Mouse (Mus musculus) monocyte, adult 2 months (primary cell): ENCODE measurements around the gene 4933430I17Rik.
"Not testable (repeated sequence)": the region's sequence is repeated elsewhere in the genome, so short reads cannot be mapped to it uniquely, and the experiment has no call there.

Source experiments
- DNase-seq, 2 experiments: peaks; one replicate each; pipeline ENCODE4 v3.0.0; 2022; ENCODE audit warnings: low spot score in 2 of 2, low read depth in 1 of 2

The 4933430I17Rik gene

DNA sequence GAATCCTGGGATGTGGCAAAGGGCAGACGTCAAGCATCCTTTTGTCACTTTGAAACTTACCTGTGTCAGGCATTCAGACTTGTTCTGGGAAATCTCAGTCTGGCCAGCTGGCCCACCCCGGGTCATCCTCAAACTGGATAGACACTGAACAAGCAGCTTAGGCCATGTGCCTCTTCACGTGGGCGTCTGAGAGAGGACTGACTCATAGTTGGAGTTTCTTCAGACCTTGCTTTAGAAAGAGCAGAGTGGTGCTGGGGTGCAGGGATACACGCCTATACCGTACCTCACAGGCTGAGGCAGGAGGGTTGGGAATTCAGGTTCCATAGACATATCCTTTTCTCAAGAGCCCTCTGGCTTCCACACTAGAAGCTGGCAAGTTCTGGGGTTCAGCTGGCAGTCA, 18.6 kb downstream of the 4933430I17Rik start:
- DNase-seq = no peak

DNA sequence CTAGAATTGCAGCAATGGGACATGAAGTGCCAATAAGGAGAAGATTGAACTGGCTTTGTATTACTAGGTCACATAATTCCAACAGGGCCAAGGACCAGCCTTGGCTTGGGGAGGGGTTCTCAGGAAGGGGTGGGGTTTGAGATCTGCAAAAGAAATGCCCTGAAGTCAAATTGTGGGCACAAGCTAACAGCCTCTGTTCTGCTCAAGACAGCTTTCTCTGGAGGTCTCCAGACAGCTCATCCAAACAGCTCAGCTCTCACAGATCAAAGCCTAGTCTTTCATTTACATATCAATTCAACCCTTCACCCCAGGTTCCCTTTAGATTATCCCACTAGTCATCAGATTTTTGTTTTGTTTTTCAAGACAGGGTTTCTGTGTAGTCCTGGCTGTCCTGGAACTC, 19.6 kb downstream of the 4933430I17Rik start:
- DNase-seq = no peak

DNA sequence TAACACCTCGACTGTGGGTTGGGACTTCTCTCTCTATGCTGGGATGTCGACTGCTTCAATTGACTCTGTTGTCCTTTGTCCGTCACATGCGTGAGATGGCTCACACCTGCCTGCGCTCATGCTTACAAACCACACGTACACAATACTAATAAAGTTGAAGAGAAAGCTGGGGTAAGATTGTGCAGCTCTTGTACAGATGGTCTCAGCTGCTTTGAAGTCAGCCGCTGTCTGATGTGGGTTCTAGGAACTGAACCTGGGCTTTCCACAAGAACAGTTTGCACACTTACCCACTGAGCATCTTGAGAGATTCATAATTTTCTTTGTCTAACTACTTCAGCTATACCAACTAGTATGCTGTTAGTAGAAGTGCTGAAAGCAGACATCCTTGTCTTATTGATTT, 26.8 kb downstream of the 4933430I17Rik start:
- DNase-seq = no peak

DNA sequence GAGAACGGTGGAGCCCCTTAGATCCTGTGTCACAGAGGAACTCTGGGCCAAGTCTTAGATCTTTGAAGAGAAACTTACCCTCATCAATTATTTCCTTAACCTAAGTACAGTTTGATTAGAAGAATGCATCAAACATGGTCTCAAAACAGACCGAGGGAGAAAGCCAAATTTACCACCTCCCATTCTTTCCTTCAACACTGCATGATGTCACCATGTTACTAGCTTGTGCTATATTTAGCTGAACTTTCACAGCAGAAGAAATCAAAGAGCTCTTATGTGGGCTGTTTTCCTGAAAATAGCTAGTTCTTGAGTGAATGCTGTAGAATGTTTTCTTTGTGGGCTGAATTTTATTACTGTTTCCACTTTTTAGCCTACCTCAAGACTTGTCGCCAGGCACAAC, 32.3 kb downstream of the 4933430I17Rik start:
- DNase-seq = no peak

DNA sequence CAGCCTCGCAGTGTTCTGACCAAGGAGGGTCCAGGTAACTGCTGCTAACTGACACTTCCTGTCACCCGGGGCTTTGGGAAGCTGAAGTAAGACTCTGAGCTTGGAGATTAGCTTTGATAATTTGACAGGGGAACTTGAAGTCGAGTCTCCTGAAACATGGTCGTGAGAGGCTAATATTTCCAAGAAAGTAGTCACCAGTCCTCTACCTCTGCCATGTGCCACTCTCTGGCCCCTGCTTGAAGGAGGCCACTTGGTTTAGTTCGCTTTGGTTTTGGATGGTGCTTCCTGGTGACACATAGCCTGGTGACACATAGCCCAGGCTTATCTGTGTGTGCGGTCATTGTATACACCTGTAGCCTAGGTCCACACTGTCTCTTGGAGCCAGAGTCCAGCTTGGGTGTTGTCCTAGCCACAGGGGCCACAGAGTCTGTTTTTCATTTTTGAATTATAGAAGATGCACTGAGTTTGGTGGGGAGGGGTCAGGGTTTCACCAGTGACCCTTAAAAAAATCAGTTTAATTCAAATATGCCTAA, 34.7 kb downstream of the 4933430I17Rik start, which contains the start of gene Rgs3:
Gene Rgs3, plus strand, starts transcription at position 51 of the 533 bp plus-strand sequence.
- DNase-seq = no peak

DNA sequence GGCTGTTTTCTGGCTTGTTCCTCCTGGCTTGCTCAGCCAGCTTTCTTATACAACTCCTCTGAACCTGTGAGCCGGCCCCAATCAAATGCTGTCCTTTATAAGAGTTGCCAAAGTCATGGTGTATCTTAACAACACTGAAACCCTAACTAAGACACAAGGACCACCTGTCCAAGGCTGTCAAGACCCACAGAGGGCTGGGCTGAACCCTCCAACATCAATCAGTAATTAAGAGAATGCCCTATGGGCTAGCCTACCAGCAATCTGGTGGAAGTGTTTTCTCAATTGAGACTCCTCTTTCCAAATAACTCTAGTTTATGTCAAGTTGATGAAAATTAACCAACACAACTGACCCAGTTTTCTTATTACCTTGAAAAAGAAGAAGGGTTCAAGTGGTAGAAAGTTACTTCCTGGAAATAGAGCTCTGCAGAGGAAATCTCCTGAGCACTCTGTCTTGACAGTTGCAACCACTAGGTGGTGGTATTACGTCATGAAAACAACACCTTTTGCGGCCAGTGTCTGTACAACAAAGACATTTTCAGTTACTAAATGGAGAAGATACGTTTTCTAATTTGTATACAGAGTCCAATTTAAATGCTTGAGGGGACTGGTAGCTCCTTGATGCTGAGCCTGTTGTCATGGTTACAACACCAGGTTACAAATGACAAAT, 35.9 kb downstream of the 4933430I17Rik start:
- peak; percentile 32 to 56 for DNase-seq

DNA sequence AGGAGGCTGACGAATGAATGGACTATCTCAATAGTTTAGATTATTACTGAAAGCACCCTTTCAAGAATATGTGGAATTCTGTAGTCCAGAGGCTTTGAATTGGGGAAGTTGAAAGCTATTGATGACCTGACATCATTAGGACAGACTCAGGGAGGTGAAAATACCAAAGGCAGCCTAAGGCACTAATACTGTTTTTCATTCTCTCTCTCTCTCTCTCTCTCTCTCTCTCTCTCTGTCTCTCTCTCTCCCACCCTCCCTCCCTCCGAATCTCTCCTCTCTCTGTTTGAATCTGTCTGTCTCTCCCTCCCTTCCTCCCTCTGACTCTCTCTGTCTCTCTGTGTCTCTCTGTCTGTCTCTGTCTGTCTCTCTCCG, 36.4 kb downstream of the 4933430I17Rik start:
- no peak for DNase-seq

DNA sequence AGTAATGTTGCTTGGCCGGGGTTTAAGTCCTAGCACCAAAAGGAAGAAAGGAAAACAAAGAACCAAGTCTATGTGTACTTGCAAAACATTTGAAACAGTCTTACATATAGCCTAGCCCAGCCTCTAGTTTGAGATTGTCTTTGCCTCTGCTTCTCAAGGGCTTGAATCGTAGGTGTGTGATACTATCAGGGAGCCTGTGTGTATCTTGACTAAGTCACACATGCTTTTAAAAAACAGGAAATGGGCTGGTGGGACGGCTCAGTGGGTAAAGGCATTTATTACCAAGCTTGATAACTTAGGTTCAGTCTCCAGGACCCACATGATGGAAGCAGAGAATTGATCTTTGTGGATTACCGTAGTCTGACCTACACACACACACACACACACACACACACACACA, 36.8 kb downstream of the 4933430I17Rik start:
- DNase-seq = no peak

DNA sequence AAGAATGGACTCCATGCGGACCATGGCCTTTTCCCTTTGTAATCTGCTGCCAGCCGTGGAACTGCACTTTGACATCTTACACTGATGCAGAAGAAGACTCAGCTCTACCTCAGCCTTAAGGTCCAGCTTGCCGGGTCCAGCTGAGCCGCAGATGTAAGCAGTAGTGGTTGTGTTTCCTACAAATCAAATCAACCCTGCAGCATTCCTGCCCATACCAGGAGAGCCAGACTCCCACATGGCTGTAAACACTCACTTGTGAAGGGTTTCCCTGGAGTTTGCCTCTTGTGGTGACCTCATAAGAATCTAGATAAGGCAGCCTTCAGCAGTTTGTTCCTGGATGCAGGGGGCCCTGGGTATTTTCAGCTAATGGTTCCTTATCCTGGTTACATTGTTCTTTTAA, 41.4 kb downstream of the 4933430I17Rik start:
- DNase-seq = no peak

DNA sequence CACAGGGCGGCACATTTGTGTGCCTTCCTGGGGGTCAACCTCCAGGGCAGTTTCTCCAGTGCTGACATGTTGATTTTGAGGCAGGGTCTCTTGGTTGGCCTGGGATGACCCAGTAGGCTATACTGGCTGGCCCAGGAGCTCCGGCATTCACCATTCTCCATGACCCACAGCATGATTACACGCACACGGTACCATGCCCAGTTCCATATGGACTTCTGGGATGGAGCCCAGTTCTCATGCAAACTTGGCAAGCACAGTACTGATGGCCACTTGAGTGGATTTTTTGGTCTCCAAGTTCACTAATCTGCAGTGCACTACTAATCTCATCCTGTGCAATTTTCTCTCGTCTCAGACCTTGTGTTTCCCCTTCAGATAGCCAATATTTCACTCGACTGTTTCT, 42.5 kb downstream of the 4933430I17Rik start:
- no peak for DNase-seq

DNA sequence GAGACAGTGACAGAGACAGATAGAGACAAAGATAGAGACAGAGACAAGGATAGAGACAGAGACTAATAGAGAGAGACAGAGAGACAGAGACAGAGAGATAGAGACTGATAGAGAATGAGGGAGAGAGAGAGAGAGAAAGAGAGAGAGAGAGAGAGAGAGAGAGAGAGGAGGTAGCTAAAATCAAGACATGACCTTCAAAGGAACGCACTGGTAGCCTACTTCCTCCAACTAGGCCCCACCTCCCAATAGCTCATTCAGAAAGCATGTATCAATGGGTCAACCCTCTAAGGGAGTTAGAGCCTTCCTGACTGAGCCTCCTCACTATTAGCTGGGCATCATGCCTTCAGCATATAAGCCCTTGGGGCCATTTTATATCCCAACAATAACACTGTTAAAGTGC, 43.2 kb downstream of the 4933430I17Rik start:
- DNase-seq = no peak

DNA sequence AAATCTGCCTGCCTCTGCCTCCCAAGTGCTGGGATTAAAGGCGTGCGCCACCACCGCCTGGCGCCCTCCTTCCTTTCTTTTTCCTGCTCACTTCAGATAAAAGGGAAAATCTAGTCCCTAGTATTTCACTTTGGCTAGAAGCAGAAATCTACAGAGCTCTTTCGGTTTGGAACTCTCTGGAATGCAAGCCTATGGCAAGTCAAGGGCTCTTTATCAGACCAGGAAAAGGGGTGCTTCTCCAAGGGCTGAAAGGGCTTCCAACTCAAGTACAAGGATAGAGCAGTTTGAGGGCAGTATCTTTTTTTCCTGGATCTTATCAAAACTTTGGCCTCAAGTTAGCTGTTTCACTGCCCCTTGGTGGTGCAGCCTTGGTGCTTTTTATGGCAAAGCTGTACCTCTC, 44.4 kb downstream of the 4933430I17Rik start:
- no peak for DNase-seq

DNA sequence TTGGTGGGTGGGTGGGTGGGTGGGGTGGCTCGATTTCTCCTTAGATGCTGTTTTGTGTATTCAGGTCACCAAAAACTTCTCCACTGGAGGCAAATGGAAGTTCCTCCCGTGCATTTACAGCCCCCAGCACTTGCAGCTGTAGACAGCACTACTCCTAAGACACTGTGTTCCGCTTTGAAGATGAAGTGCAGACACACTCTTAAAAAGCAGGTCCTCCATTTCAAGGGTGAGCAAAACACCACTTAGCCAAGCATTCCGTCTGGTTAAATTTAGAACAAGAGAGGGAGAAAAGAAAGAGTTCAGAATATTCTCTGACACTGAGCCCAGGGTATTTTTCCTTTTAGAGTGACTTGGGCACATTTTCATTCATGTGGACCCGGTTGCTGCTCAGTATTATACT, 44.9 kb downstream of the 4933430I17Rik start:
- no peak for DNase-seq

DNA sequence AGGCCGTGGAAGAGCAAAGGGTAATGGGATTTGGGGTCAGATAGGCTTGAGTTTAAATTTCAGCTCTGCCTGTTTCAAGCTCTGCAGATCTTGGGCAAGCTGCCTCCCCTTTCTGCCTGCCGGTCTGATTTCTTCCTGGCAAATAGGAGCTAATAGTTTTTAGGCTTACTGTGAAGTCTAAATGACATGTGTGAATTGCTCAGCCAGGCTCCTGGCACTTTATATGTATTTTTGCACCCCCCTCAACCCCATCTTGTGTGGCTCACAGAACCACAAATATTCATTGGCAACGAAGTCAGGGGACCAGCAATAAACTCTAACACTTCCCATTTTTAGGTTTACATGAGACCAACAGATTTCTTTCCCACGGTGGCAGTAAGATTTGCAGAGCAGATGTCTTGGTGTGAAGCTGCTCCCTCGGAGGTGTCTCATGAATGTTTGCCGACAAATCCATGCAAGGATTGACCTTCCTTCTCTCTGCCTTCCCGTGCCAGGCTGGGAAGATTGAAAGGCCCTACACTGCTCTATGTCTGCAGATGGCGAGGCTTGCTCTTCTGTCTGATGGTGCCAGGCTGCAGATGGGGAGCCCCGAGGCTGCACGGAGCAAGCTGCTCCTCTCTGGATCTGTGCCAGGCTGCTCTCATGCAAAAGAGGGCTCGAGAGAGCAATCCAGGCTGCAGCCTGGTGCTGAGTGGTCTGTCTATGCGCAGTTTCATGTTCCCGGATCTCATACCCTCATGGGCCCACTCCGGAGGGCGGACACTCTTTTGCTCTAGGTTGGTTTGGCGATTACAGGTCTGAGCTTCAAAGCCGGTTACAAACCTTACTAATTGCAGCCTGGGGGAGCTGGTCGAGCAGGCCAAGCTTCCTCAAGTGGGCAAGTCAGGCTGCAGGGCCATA, 57.4 kb downstream of the 4933430I17Rik start:
- no peak for DNase-seq

DNA sequence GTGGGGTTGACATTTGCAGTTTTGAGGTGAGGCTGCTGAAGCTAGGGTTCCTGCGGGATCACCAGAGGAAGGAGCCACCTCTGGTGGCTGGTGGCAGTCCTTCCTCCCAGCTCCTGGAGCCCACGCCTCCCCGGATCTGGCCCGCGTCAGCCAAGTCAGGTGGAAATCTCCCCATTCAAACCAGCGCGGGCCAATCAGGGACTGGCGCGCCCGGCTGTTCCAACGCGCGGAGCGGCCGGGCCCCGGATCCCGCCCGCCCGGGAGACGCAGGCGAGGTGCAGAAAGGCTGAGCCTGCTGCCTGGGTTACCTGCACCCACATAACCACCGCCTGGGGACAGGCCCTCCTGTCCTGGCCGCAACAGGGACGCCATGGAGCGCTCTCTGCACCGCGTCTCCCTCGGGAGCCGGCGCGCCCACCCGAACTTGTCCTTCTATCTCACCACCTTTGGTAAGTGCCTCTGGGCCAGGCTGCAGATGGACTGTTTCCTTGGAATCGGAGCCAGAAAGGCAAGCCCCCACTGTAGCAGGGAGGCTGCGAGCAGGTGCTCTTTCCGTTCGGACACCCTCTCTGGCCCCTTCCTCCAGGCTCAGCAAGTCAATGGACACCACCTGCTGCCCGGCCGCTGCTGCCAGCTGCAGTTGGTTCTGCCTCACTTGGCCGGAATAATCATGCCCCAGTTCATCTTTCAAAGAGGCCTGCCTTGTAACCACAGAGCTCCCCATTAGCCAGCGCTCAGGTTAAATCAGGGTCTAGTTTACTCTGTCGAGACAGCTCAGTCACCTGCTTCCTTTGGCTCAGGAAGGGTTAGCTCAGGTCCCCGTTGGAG, 58.3 kb downstream of the 4933430I17Rik start:
- no peak for DNase-seq

DNA sequence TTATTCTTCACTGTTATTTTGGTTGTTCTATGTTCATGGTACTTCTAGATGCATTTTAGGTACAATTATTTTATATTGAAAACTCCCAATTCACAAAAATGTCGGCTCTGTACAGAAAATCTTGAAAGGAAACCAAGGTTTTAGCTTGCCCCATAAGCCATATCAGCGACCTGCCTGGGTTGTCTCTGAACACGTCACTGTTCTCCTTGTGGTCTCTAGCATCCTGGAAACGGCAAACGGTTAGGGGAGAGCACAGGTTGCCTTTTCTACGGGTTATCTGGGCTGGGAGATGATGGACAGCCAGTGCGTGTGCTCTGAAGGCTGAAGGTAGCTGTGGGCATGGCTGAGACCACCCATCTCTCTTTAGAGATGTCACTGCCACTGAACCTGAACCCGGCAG, 61.9 kb downstream of the 4933430I17Rik start:
- no peak for DNase-seq

DNA sequence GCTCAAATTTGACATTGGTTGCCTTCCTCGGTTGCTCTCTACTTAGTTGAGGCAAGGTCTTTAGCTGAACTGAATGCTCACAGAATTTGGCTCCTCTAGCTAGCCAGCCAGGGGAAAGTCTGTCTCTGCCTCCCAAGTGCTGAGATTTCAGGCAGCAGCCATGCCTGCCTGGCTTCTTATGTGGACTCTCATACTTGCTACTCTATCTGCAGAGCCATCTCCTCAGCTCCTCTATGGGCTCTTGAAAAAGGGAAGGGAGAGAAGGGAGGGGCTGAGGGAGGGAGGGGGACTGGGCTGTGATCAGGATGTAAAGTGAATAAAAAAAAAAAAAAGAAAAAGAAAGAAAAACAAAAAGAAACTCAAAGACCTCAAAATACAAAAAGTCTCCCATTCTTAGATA, 65.7 kb downstream of the 4933430I17Rik start:
- no peak for DNase-seq

DNA sequence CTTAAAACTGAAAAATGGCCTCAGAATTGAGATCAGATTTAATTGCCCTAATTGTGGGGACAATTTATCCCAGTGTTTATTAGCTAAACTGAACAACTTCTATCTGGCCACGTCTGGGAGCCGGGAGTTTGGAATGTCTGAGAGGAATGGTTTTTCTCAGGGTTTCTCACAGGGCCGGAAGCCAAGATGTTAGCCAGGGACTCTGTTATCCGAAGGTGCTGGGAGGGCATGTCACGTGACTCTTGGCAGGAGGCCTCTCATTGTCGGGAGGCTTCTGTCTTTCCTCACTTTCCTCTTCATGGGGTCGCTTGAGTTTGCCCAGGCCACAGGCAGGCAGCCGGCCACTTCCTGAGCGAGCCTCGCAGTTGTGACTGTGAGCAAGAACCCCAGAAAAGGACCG, 66.2 kb downstream of the 4933430I17Rik start:
- no peak for DNase-seq

DNA sequence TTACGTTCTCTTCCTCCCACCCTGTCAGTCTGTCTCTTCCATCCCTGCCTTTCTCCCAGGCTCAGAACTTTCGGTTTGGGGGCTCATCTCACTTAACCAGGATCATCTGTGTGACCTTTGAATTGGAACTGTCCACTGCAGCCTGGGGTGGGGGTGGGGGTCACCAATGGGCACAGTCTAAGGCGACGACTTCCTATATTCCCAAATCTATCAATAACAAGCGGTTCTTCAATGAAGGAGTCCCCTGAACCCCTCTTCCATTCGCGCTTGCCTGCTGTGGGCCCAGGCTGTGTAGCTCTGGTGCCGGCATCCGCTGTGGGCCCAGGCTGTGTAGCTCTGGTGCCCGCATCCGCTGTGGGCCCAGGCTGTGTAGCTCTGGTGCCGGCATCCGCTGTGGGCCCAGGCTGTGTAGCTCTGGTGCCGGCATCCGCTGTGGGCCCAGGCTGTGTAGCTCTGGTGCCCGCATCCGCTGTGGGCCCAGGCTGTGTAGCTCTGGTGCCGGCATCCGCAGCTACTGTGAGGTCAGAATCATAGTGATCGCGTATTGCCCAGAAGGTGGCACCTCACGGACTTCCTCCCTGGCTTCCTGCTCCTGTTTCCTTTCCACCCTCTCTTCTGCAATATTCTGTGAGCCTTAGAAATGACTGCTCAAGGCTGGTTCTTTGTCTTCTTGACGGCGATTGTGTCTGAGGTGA, 68.5 kb downstream of the 4933430I17Rik start:
- not testable (repeated sequence) for DNase-seq

DNA sequence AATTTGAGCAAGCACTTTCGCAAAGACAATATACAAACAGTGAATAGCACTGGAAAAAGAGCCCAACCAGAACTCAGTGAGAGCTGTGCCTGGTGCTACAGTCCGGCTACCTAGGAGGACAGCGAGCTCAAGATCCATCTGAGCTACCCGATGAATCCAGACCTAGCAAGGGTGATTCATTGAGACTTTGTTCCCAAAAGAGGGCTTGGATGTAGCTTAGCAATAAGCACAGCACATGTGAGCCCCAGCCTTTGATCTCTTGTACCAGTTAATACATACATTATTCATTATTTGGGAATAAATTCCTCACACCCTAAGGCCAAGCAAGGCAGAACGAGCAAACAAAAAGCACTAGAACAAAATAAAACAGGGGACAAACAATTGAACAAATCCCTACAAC, 69.3 kb downstream of the 4933430I17Rik start:
- no peak for DNase-seq

DNA sequence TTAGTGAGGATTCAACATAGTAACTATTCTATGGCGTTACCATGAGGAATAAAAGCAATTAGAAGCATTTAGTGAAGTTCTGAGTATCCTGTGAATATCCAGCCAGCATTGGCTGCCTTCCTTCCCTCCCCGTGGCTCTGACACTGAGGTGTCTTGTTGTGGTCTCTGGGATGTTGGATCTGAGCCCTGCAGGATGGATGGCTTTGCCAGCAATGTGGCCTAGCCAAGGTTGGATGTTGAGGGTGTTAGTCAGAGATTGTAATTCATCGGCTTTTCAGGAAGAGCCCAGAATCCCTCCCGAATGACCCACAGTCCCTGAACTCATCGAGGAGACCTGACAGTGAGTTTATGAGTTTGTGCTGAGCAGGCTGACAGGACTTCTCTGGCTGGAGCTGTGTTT, 70.9 kb downstream of the 4933430I17Rik start:
- no peak for DNase-seq
